Comparison of ENCODE assay signal across 9 mouse cellular contexts in genomic region chr16:95347202-95347601, GRCm38 (mm10).
A peak's percentile ranks its signal among the peaks of the same experiment; 100 is the strongest.
DNase-seq lines count a peak whose midpoint lies in the region; ATAC-seq and TF ChIP-seq lines count a peak whose summit lies in the region.
"Had no signal": no experiment of that assay in that cellular context is flagged by ENCODE, and none has a peak within 500 bp of the region (broad histone marks: within the 10 kb centered on the region; RNA-seq: fewer than 3 reads in every experiment).

No protein-coding gene starts in this region.

- no peak overlapping the region for H3K9ac ChIP-seq in midbrain, embryonic 11.5 days (ENCODE audit: low read length)
- H3K9ac ChIP-seq in midbrain, postnatal 0 days (replicated peaks; ENCODE audit: low read length, poor library complexity, severe bottlenecking) = no peak overlapping the region
- H3K9ac ChIP-seq in heart, embryonic 13.5 days = peak overlapping the region; percentile 55
- H3K9ac ChIP-seq in stomach, embryonic 15.5 days = no peak overlapping the region; the same call in 1 of the 2 replicates
- H3K9ac ChIP-seq: forebrain, embryonic 12.5 days had no signal

- H3K4me2 ChIP-seq in midbrain, embryonic 11.5 days = no peak overlapping the region
- no peak overlapping the region for H3K4me2 ChIP-seq in midbrain, postnatal 0 days (ENCODE audit: low read depth, low read length, poor library complexity, severe bottlenecking)
- H3K4me2 ChIP-seq in heart, embryonic 13.5 days = peak overlapping the region; percentile 39
- no peak overlapping the region for H3K4me2 ChIP-seq in stomach, embryonic 15.5 days
- H3K4me2 ChIP-seq: forebrain, embryonic 12.5 days had no signal

- no peaks in the 10 kb centered on the region for H3K36me3 ChIP-seq in midbrain, embryonic 11.5 days (ENCODE audit: control insufficient read depth, insufficient read depth, low read length)
- no peaks in the 10 kb centered on the region for H3K36me3 ChIP-seq in midbrain, postnatal 0 days (ENCODE audit: insufficient read depth, low read length)
- no peaks in the 10 kb centered on the region for H3K36me3 ChIP-seq in heart, embryonic 13.5 days
- no peaks in the 10 kb centered on the region for H3K36me3 ChIP-seq in stomach, embryonic 15.5 days
- H3K36me3 ChIP-seq: forebrain, embryonic 12.5 days had no signal

- H3K4me3 ChIP-seq in midbrain, embryonic 11.5 days (ENCODE audit: low read depth, low read length) = no peak overlapping the region
- no peak overlapping the region for H3K4me3 ChIP-seq in midbrain, postnatal 0 days (ENCODE audit: low read depth, low read length)
- H3K4me3 ChIP-seq in heart, embryonic 13.5 days = 0 out of 2 replicates have a peak overlapping the region, but pooled peaks have one; percentile 10
- no peak overlapping the region for H3K4me3 ChIP-seq in stomach, embryonic 15.5 days (replicated peaks)
- H3K4me3 ChIP-seq: forebrain, embryonic 12.5 days had no signal

- peak; percentile 79 for DNase-seq in midbrain, embryonic 11.5 days (ENCODE audit: low spot score, missing footprints)
- DNase-seq in midbrain, postnatal 0 days (ENCODE audit: low spot score) = no peak
- peak; percentile 61 to 74 for DNase-seq in kidney, postnatal 4 days
- DNase-seq in layer of hippocampus, postnatal 25 days (ENCODE audit: extremely low spot score in 1 of 2, low spot score in 1 of 2) = no peak
- no peak for DNase-seq in Muller cell, postnatal 12 days (ENCODE audit: inconsistent ontology term)
- no peak for DNase-seq in layer of hippocampus, adult 8-10 months (ENCODE audit: low spot score in 2 of 2)

- no peak overlapping the region for H3K27ac ChIP-seq in midbrain, embryonic 11.5 days (ENCODE audit: low read depth, low read length)
- no peak overlapping the region for H3K27ac ChIP-seq in midbrain, postnatal 0 days (ENCODE audit: low read depth, low read length)
- peak overlapping the region; percentile 88 for H3K27ac ChIP-seq in heart, embryonic 13.5 days (replicated peaks)
- no peak overlapping the region; the same call in 1 of the 2 replicates for H3K27ac ChIP-seq in stomach, embryonic 15.5 days
- H3K27ac ChIP-seq: forebrain, embryonic 12.5 days had no signal

- H3K9me3 ChIP-seq in midbrain, embryonic 11.5 days (ENCODE audit: control insufficient read depth, low read length) = no peaks in the 10 kb centered on the region
- no peaks in the 10 kb centered on the region for H3K9me3 ChIP-seq in midbrain, postnatal 0 days (ENCODE audit: low read length)
- no peaks in the 10 kb centered on the region for H3K9me3 ChIP-seq in heart, embryonic 13.5 days
- no peaks in the 10 kb centered on the region for H3K9me3 ChIP-seq in stomach, embryonic 15.5 days
- H3K9me3 ChIP-seq: forebrain, embryonic 12.5 days had no signal

- H3K4me1 ChIP-seq in midbrain, embryonic 11.5 days (ENCODE audit: control insufficient read depth, insufficient read depth, low read length) = no peaks in the 10 kb centered on the region
- H3K4me1 ChIP-seq in midbrain, postnatal 0 days (ENCODE audit: insufficient read depth, low read length) = no peaks in the 10 kb centered on the region
- peaks cover 46% of the 10 kb centered on the region for H3K4me1 ChIP-seq in heart, embryonic 13.5 days
- 0 out of 2 replicates have a peak, but pooled peaks cover 5% of the 10 kb centered on the region for H3K4me1 ChIP-seq in stomach, embryonic 15.5 days

- no peak for ATAC-seq in midbrain, embryonic 11.5 days (ENCODE audit: low FRiP score)
- ATAC-seq in midbrain, postnatal 0 days (ENCODE audit: low FRiP score) = no peak
- peak; percentile 72; the same call in 1 of the 2 replicates for ATAC-seq in heart, embryonic 13.5 days (ENCODE audit: extremely low read depth, insufficient number of reproducible peaks, low FRiP score, low TSS enrichment)
- ATAC-seq in stomach, embryonic 15.5 days (ENCODE audit: insufficient read depth, low FRiP score, low read depth) = peak; percentile 61

- WGBS in midbrain, embryonic 11.5 days = 2% methylated on average over 3 of the region's 3 CpGs
- 17% methylated on average over 3 of the region's 3 CpGs for WGBS in midbrain, postnatal 0 days
- WGBS in heart, embryonic 13.5 days = 5% methylated on average over 3 of the region's 3 CpGs
- 13% methylated on average over 3 of the region's 3 CpGs for WGBS in stomach, embryonic 15.5 days

- no peak for TF ChIP-seq CTCF in midbrain, postnatal 0 days (IDR thresholded peaks at IDR 0.05)

- H3K27me3 ChIP-seq in midbrain, embryonic 11.5 days (ENCODE audit: control insufficient read depth, insufficient read depth, low read length) = no peaks in the 10 kb centered on the region
- H3K27me3 ChIP-seq in midbrain, postnatal 0 days (ENCODE audit: insufficient read depth, low read length) = no peaks in the 10 kb centered on the region; the same call in 1 of the 2 replicates
- H3K27me3 ChIP-seq in heart, embryonic 13.5 days (replicated peaks) = no peaks in the 10 kb centered on the region
- no peaks in the 10 kb centered on the region for H3K27me3 ChIP-seq in stomach, embryonic 15.5 days (replicated peaks)
- H3K27me3 ChIP-seq: forebrain, embryonic 12.5 days had no signal

Comparison
In these comparisons a context has a peak if more than half of its experiments do, and no peak if none do; other contexts are left out.
1. DNase-seq: peak in midbrain, embryonic 11.5 days (single experiment) and kidney, postnatal 4 days (2 of 2); none in midbrain, postnatal 0 days (single experiment), layer of hippocampus, postnatal 25 days (0 of 2), Muller cell, postnatal 12 days (single experiment) and layer of hippocampus, adult 8-10 months (0 of 2).
2. ATAC-seq: peak in heart, embryonic 13.5 days (single experiment) and stomach, embryonic 15.5 days (single experiment); none in midbrain, embryonic 11.5 days (single experiment) and midbrain, postnatal 0 days (single experiment).